Mouse (Mus musculus): Measurements from ENCODE around the gene Mettl7b.

DNA sequence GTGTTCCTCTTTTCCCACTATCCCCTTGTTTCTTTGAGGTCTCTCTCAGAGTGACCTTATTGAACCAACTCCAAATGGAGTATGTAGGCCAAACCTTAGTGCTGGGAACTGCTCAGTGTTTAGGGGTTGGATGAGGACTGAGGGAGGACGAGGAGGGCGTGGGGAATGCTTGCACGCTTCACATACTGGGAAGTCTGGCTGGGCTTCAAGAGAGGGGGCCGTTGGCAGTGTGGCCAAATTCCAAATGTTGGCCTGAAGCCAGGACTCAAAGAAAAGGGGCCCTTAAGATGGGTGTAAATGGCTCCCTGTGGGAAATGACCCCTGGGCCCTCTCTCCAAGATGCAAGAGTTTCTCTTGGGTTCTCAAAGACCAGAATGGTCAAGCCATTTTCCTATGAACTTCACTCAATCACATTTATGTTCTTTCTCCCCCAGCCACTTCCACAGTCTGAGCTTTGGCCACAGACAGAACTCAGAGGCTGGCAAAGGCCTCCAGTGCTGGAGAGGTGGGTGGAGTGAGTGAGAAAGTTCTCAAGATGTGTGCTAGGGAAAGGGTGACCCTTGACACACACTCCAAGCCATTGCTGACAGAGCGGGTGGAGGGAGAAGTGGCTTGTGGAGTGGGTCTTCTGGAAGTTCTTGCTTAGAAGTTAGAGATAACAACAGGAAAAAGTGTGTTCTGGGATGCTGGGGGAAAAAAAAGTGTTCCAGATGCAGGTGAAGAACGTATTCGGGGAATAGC, 31.0 kb downstream of the Mettl7b start:
- TF ChIP-seq CTCF (IDR thresholded peaks at IDR 0.05; ENCODE audit: low read depth): no peak
- no peak for TF ChIP-seq EP300 (optimal IDR thresholded peaks at IDR 0.05)
